Mouse (Mus musculus) liver, adult 2 months (tissue): Measurements from ENCODE around the gene Rapgef2.

Experiments used
- CTCF ChIP-seq: fragments of 200-500 bp; IDR thresholded peaks from 2 replicates; pipeline ENCODE4 v1.5.1; 2011; ENCODE audit warnings: low read depth, low read length, control low read depth
- POLR2A ChIP-seq: fragments of 200-500 bp; IDR thresholded peaks from 2 replicates; pipeline ENCODE4 v1.6.1; 2011; ENCODE audit warnings: low read length, control low read depth; ENCODE audit not compliant: insufficient read depth; ENCODE audit errors: extremely low read depth

DNA sequence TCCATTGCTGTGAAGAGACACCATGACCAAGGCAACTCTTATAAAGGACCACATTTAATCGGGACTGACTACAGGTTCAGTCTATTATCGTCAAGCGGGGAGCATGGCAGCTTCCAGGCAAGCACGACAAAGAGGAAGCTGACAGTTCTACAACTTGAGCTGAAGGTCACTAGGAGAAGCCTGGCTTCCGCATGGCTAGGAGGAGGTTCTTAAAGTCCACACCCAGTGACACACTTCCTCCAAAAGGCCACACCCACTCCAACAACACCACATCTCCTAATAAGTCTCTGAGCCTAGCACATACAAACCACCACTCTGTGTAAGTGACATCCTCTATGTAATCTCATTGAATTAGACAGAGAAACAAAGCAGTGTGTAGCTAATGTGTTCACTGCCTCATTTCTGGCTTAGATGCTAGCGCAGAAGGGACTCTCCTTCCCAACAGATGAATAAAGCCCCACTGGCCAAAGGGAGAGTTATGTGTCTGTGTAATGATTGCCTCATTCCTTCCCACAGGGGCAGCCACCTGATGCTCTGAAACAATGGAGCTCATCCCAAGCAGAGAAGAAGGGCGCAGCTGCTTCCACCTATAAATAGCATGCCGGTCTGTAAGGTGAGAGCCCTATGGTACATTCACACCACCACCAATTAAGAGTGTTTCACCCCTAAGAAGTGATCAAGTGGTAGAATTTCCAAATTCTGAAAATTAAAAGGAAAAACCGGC lies 48.5 kb downstream of the Rapgef2 start:
- TF ChIP-seq CTCF = no peak
- no peak for TF ChIP-seq POLR2A
